Mouse (Mus musculus) cerebellum, adult 2 months (tissue): ENCODE results near the gene Mef2d.

Experiments
- CTCF ChIP-seq: fragments of 200-500 bp; IDR thresholded peaks from 2 replicates; pipeline ENCODE4 v1.5.1; 2011; ENCODE audit warnings: low read depth, mild to moderate bottlenecking, control low read depth, low read length, moderate library complexity, borderline replicate concordance; ENCODE audit not compliant: insufficient read depth
- POLR2A ChIP-seq: fragments of 200-500 bp; IDR thresholded peaks from 2 replicates; pipeline ENCODE4 v1.6.1; 2011; ENCODE audit warnings: low read length, control low read depth, borderline replicate concordance; ENCODE audit not compliant: insufficient read depth

GRCm38 (mm10) chr3:88205563-88206491, 63.7 kb downstream of the Mef2d start:
- TF ChIP-seq POLR2A: no peak
- TF ChIP-seq CTCF: no peak
